Mouse (Mus musculus) v-Abl transformed pro-B cells (cell line): Measurements from ENCODE around the gene Atp10a.

ENCODE experiments used
- in situ Hi-C, 2 experiments: fragments of 400-800 bp; cut with MboI; formaldehyde crosslinking; loops; one replicate each; pipeline ENCODE4 v1.15.1; 2025; ENCODE audit not compliant: unreplicated experiment in 2 of 2

The Atp10a gene

GRCm38 (mm10) chr7:58686997-58687396 is 31.0 kb downstream of the Atp10a start:
- in situ Hi-C loops, result loop anchor here in 1 of 2 experiments (10.0 kb wide), 1 partner anchor 48 kb away; no protein-coding TSS in a partner anchor

- in situ Hi-C loops, result no loop called here
Observed at GRCm38 (mm10) chr7:58690069-58690923, 34.3 kb downstream of the Atp10a start.

GRCm38 (mm10) chr7:58690997-58691596 is 35.1 kb downstream of the Atp10a start:
- in situ Hi-C loops, result no loop called here

GRCm38 (mm10) chr7:58692704-58693103 is 36.7 kb downstream of the Atp10a start:
- in situ Hi-C loops, result no loop called here

- in situ Hi-C loops, result no loop called here
Observed at GRCm38 (mm10) chr7:58693342-58693741, 37.4 kb downstream of the Atp10a start.

GRCm38 (mm10) chr7:58695661-58696060 is 39.7 kb downstream of the Atp10a start:
- in situ Hi-C loops, result loop anchor here in 1 of 2 experiments (5.0 kb wide), 1 partner anchor 37 kb away; no protein-coding TSS in a partner anchor

- in situ Hi-C loops, result loop anchor here in 1 of 2 experiments (5.0 kb wide), 1 partner anchor 35 kb away; no protein-coding TSS in a partner anchor
Observed at GRCm38 (mm10) chr7:58697092-58697491, 41.1 kb downstream of the Atp10a start.

GRCm38 (mm10) chr7:58698738-58699442 is 42.9 kb downstream of the Atp10a start:
- in situ Hi-C loops, result loop anchor here in 1 of 2 experiments (5.0 kb wide), 1 partner anchor 33 kb away; no protein-coding TSS in a partner anchor

GRCm38 (mm10) chr7:58701311-58701710 is 45.3 kb downstream of the Atp10a start:
- in situ Hi-C loops, result loop anchor here in 1 of 2 experiments (25.0 kb wide), 1 partner anchor 586 kb away; no protein-coding TSS in a partner anchor

- in situ Hi-C loops, result loop anchor here in 1 of 2 experiments (25.0 kb wide), 1 partner anchor 582 kb away; no protein-coding TSS in a partner anchor
Observed at GRCm38 (mm10) chr7:58705158-58705557, 49.2 kb downstream of the Atp10a start.

GRCm38 (mm10) chr7:58709306-58709705 is 53.3 kb downstream of the Atp10a start:
- in situ Hi-C loops, result loop anchor here in 1 of 2 experiments (25.0 kb wide), 1 partner anchor 578 kb away; no protein-coding TSS in a partner anchor

GRCm38 (mm10) chr7:58710312-58710711 is 54.3 kb downstream of the Atp10a start:
- in situ Hi-C loops, result loop anchor here in 1 of 2 experiments (25.0 kb wide), 1 partner anchor 577 kb away; no protein-coding TSS in a partner anchor

- in situ Hi-C loops, result loop anchor here in 1 of 2 experiments (25.0 kb wide), 1 partner anchor 575 kb away; no protein-coding TSS in a partner anchor
Observed at GRCm38 (mm10) chr7:58711811-58712210, 55.8 kb downstream of the Atp10a start.

GRCm38 (mm10) chr7:58715576-58716144 is 59.7 kb downstream of the Atp10a start:
- in situ Hi-C loops, result loop anchor here in 1 of 2 experiments (25.0 kb wide), 1 partner anchor 572 kb away; no protein-coding TSS in a partner anchor

- in situ Hi-C loops, result loop anchor here in 1 of 2 experiments (25.0 kb wide), 1 partner anchor 571 kb away; no protein-coding TSS in a partner anchor
Observed at GRCm38 (mm10) chr7:58716626-58717025, 60.7 kb downstream of the Atp10a start.

GRCm38 (mm10) chr7:58718556-58718955 is 62.6 kb downstream of the Atp10a start:
- in situ Hi-C loops, result loop anchor here in 1 of 2 experiments (25.0 kb wide), 1 partner anchor 569 kb away; no protein-coding TSS in a partner anchor

GRCm38 (mm10) chr7:58719218-58719938 is 63.4 kb downstream of the Atp10a start:
- in situ Hi-C loops, result loop anchor here in 1 of 2 experiments (25.0 kb wide), 1 partner anchor 568 kb away; no protein-coding TSS in a partner anchor

- in situ Hi-C loops, result loop anchor here in 1 of 2 experiments (25.0 kb wide), 1 partner anchor 565 kb away; no protein-coding TSS in a partner anchor
Observed at GRCm38 (mm10) chr7:58722250-58722649, 66.3 kb downstream of the Atp10a start.

GRCm38 (mm10) chr7:58730201-58730600 is 74.2 kb downstream of the Atp10a start:
- in situ Hi-C loops, result loop anchor here (5.0 to 10.0 kb wide), 4 partner anchors 33 to 495 kb away; partner anchors contain the start of gene Ube3a (in 1 of the 2)
